7 mouse cellular contexts compared by ENCODE assay signal in the genomic region with DNA sequence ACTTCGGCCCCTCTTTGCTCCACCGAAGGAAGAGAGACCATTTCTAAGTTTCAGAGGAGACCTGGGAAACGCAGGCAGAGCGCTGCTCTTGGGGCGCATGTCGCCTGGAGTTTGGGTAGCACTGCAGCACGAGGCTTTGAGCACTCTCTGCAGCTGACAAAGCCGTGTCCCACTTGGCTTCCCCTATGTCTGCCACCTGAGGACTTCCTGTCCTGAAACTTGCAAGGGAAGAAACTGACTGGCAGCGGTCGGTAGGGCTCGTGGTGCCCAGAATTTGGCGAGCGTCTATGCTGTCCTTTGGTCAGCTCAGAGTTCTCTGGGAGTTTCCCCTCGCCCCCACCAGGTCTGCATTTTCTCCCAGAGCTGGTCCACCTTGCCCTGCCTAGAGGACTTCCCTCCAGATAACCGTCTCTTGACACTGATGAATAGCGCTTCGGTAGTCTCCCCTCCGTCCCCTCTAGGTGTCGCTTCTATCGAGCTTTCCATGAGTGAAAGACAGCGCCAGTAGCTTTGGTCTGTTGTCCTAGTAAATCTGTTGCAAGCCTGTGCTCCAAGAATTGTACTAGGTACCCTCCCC. TPM values are rescaled to one million over a fixed set of nuclear protein-coding genes. Genes with fewer than 3 reads are reported as not detected.
DNase-seq lines count a peak whose midpoint lies in the region; ATAC-seq and TF ChIP-seq lines count a peak whose summit lies in the region.

No protein-coding gene starts in this region.

- no peaks in the 10 kb centered on the region for H3K9me3 ChIP-seq in heart, embryonic 14.5 days (ENCODE audit: control insufficient read depth, low read length)
- no peaks in the 10 kb centered on the region for H3K9me3 ChIP-seq in liver, embryonic 14.5 days (ENCODE audit: control insufficient read depth, low read length)

- peak overlapping the region; percentile 66 to 70 for H3K4me3 ChIP-seq in heart, embryonic 14.5 days (ENCODE audit: control insufficient read depth in 1 of 2, insufficient read depth in 1 of 2, low read depth in 1 of 2, low read length in 2 of 2)
- no peak overlapping the region for H3K4me3 ChIP-seq in liver, embryonic 14.5 days (ENCODE audit: insufficient read depth in 1 of 2, low read depth in 2 of 2, low read length in 2 of 2)

- H3K27me3 ChIP-seq in heart, embryonic 14.5 days (ENCODE audit: control insufficient read depth, insufficient read depth, low read length), result peaks cover 43% of the 10 kb centered on the region
- peaks cover 38% of the 10 kb centered on the region for H3K27me3 ChIP-seq in liver, embryonic 14.5 days (ENCODE audit: control insufficient read depth, insufficient read depth, low read length)

- peak overlapping the region; percentile 97 for H3K4me2 ChIP-seq in heart, embryonic 14.5 days (ENCODE audit: low read length)
- no peak overlapping the region for H3K4me2 ChIP-seq in liver, embryonic 14.5 days (ENCODE audit: low read depth)

- peak; percentile 45 for TF ChIP-seq CTCF in liver, embryonic 14.5 days (IDR thresholded peaks at IDR 0.05; ENCODE audit: low read depth)

- no peaks in the 10 kb centered on the region for H3K36me3 ChIP-seq in heart, embryonic 14.5 days (ENCODE audit: control insufficient read depth, insufficient read depth, low read length)
- no peaks in the 10 kb centered on the region for H3K36me3 ChIP-seq in liver, embryonic 14.5 days (replicated peaks; ENCODE audit: control insufficient read depth, insufficient read depth, low read depth)

- no peak overlapping the region for H3K27ac ChIP-seq in heart, embryonic 14.5 days (replicated peaks in 1 of 2; ENCODE audit: control insufficient read depth in 1 of 2, insufficient read depth in 1 of 2, low read depth in 2 of 2, low read length in 2 of 2)
- no peak overlapping the region for H3K27ac ChIP-seq in liver, embryonic 14.5 days

- peaks cover 3 to 7% of the 10 kb centered on the region in 2 experiments; a peak in 2 of 4 replicates for H3K4me1 ChIP-seq in heart, embryonic 14.5 days (ENCODE audit: control insufficient read depth in 2 of 2, insufficient read depth in 2 of 2, low read length in 2 of 2)
- no peaks in the 10 kb centered on the region for H3K4me1 ChIP-seq in liver, embryonic 14.5 days (replicated peaks; ENCODE audit: control insufficient read depth in 2 of 2, insufficient read depth in 2 of 2, low read length in 1 of 2)

- no peak for ATAC-seq in heart, embryonic 14.5 days (ENCODE audit: insufficient number of reproducible peaks, insufficient read depth, low FRiP score, low read depth)
- no peak for ATAC-seq in liver, embryonic 14.5 days (ENCODE audit: insufficient read depth)

- TF ChIP-seq EP300 in liver, embryonic 14.5 days (IDR thresholded peaks at IDR 0.05; ENCODE audit: low read depth), result no peak

- 1% methylated on average over 21 of the region's 21 CpGs for WGBS in heart, embryonic 14.5 days
- WGBS in liver, embryonic 14.5 days (ENCODE audit: insufficient replicate concordance), result 1% methylated on average over 21 of the region's 21 CpGs

- DNase-seq in c-Kit-positive CD71-negative TER-119-negative erythroid progenitor cells, embryonic 14.5 days (ENCODE audit: low read depth), result peak; percentile 23
- peak; percentile 78 for DNase-seq in embryo, embryonic 11 days
- DNase-seq in kidney, postnatal 4 days, result peak; percentile 41 to 62
- no peak for DNase-seq in liver, embryonic 14.5 days (ENCODE audit: low read depth in 3 of 3, low spot score in 3 of 3)
- peak; percentile 43 for DNase-seq in retina, postnatal 7 days (ENCODE audit: low read depth, low spot score)
- no peak for DNase-seq in gastrocnemius, postnatal 25 days

- H3K9ac ChIP-seq in heart, embryonic 14.5 days (ENCODE audit: low read length), result peak overlapping the region; percentile 77
- H3K9ac ChIP-seq in liver, embryonic 14.5 days (replicated peaks), result no peak overlapping the region

RNA-seq across cellular contexts. Expression of a gene that starts 1.3 kb away (rescaled TPM):
- 6.0 and 6.3 TPM in 2 replicates for polyA plus RNA-seq in heart, embryonic 14.5 days (2014; fragmentation: Nextera tagmentation; extraction: Ambion mirVana)
- polyA plus RNA-seq in liver, embryonic 14.5 days (2012; rRNA removed), result 0.01 and 0.02 TPM in 2 replicates
- polyA plus RNA-seq in liver, embryonic 14.5 days (2014; fragmentation: Nextera tagmentation; extraction: Ambion mirVana), result 0.05 TPM in 1 of 2 replicates, not detected in the other
- under 1 TPM in 1 of 2 experiments, not detected in 1; 0.05 TPM for total RNA-seq in gastrocnemius, postnatal 25 days (2021)

Comparison
In these comparisons a context has a peak if more than half of its experiments do, and no peak if none do; other contexts are left out.
1. DNase-seq: peak in c-Kit-positive CD71-negative TER-119-negative erythroid progenitor cells, embryonic 14.5 days (single experiment), embryo, embryonic 11 days (single experiment), kidney, postnatal 4 days (2 of 2) and retina, postnatal 7 days (single experiment); none in liver, embryonic 14.5 days (0 of 3) and gastrocnemius, postnatal 25 days (single experiment).
2. H3K4me3 ChIP-seq: peak in heart, embryonic 14.5 days (2 of 2); none in liver, embryonic 14.5 days (0 of 2).